Mouse (Mus musculus): ENCODE results near the gene Copa. TPM values are rescaled to one million over a fixed set of nuclear protein-coding genes. Genes with fewer than 3 reads are reported as not detected.

Copa gene
- polyA plus RNA-seq, 1 experiment from 2014 or later = 219 TPM

DNA sequence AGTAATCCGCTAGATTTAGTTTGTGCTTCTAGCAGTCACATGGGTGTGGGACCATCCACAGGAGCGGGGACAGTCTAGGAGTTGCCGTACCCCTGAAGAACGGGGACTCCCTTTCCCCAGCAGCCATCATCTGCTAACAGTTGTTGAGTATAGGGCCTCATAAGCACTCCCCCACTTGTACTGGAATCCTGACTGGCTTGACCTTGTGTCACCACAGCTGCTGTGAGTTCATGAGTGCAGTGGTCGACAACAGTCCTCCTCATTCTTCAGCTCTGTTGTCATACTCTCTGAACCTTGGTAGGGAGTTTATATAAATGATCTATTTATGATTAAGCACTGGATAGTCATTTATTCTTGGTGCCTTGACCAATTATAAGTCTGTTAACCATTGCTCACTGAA is 87.5 kb downstream of the Copa start:
- no peaks in the 10 kb centered on the region for H3K27me3 ChIP-seq
- no peak for ATAC-seq (ENCODE audit: insufficient number of reproducible peaks, insufficient read depth, low FRiP score, low TSS enrichment, low read depth)
- no peak overlapping the region for H3K27ac ChIP-seq
- no peak overlapping the region for H3K4me3 ChIP-seq (replicated peaks)
- no peaks in the 10 kb centered on the region for H3K4me1 ChIP-seq (replicated peaks)
- no peak overlapping the region for H3K4me2 ChIP-seq
- no peak overlapping the region for H3K9ac ChIP-seq (replicated peaks)
- WGBS = 95% methylated on average over 5 of the region's 5 CpGs
- H3K36me3 ChIP-seq = peaks cover 96% of the 10 kb centered on the region
- no peaks in the 10 kb centered on the region for H3K9me3 ChIP-seq

Other genes starting within 250 kb of the Copa start
- 0.90 and 0.99 TPM in 2 replicates for gene Cd84, start 242.8 kb upstream of the Copa start, polyA plus RNA-seq (2016; fragmentation: Nextera tagmentation; extraction: Ambion mirVana)
- gene Gm10521, start 186.9 kb upstream of the Copa start, polyA plus RNA-seq (2016; fragmentation: Nextera tagmentation; extraction: Ambion mirVana) = not detected in 2 replicates
- gene Slamf6, start 165.0 kb upstream of the Copa start, polyA plus RNA-seq (2016; fragmentation: Nextera tagmentation; extraction: Ambion mirVana) = not detected in 2 replicates
- 23.2 and 23.7 TPM in 2 replicates for gene Vangl2, start 54.1 kb upstream of the Copa start, polyA plus RNA-seq (2016; fragmentation: Nextera tagmentation; extraction: Ambion mirVana)
- 0.14 TPM in 1 of 2 replicates, not detected in the other for gene Nhlh1, start 25.0 kb upstream of the Copa start, polyA plus RNA-seq (2016; fragmentation: Nextera tagmentation; extraction: Ambion mirVana)
- 86.6 and 96.6 TPM in 2 replicates for gene Ncstn, start 266 bp downstream of the Copa start, polyA plus RNA-seq (2016; fragmentation: Nextera tagmentation; extraction: Ambion mirVana)
- 173 and 177 TPM in 2 replicates for gene Pex19, start 44.2 kb downstream of the Copa start, polyA plus RNA-seq (2016; fragmentation: Nextera tagmentation; extraction: Ambion mirVana)
- 179 TPM in 2 replicates for gene Dcaf8, start 65.6 kb downstream of the Copa start, polyA plus RNA-seq (2016; fragmentation: Nextera tagmentation; extraction: Ambion mirVana)
- gene Pea15a, start 124.3 kb downstream of the Copa start, polyA plus RNA-seq (2016; fragmentation: Nextera tagmentation; extraction: Ambion mirVana) = 69.5 and 76.5 TPM in 2 replicates
- gene Casq1, start 137.3 kb downstream of the Copa start, polyA plus RNA-seq (2016; fragmentation: Nextera tagmentation; extraction: Ambion mirVana) = 2.9 and 4.1 TPM in 2 replicates
- not detected in 2 replicates for gene Atp1a4, start 175.9 kb downstream of the Copa start, polyA plus RNA-seq (2016; fragmentation: Nextera tagmentation; extraction: Ambion mirVana)
- 44.1 and 45.9 TPM in 2 replicates for gene Igsf8, start 179.1 kb downstream of the Copa start, polyA plus RNA-seq (2016; fragmentation: Nextera tagmentation; extraction: Ambion mirVana)
- gene Atp1a2, start 215.5 kb downstream of the Copa start, polyA plus RNA-seq (2016; fragmentation: Nextera tagmentation; extraction: Ambion mirVana) = 5.1 and 5.4 TPM in 2 replicates
- not detected in 2 replicates for gene Kcnj9, start 246.8 kb downstream of the Copa start, polyA plus RNA-seq (2016; fragmentation: Nextera tagmentation; extraction: Ambion mirVana)